ENCODE assay signal across 8 mouse cellular contexts in the genomic region with DNA sequence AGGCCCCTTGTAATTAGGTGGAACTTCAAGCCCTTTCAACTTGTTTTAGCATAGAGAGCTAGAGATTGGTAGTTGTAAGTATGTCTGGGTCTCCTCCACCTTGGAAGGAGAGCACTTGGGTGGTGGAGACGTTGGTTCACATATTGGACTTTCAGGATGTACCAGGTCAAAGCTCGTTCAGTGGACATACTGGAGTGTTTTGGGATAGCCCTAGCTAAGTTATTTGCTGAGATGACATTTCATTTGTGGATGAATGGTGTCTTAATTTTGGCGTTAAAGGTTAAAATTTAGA. TPM values are rescaled to one million over a fixed set of nuclear protein-coding genes. Genes with fewer than 3 reads are reported as not detected.
DNase-seq lines count a peak whose midpoint lies in the region; ATAC-seq and TF ChIP-seq lines count a peak whose summit lies in the region.

No protein-coding gene starts in this region.

- no peaks in the 10 kb centered on the region for H3K9me3 ChIP-seq in heart, embryonic 13.5 days
- H3K9me3 ChIP-seq in G1E (replicated peaks), result no peaks in the 10 kb centered on the region
- H3K9me3 ChIP-seq in heart, postnatal 0 days (replicated peaks; ENCODE audit: control insufficient read depth, low read length), result no peaks in the 10 kb centered on the region
- no peaks in the 10 kb centered on the region for H3K9me3 ChIP-seq in liver, embryonic 14.5 days (ENCODE audit: control insufficient read depth, low read length)

- ATAC-seq in heart, embryonic 13.5 days (ENCODE audit: extremely low read depth, insufficient number of reproducible peaks, low FRiP score, low TSS enrichment), result no peak
- ATAC-seq in G1E (ENCODE audit: extremely low read depth, insufficient number of reproducible peaks, low FRiP score, poor library complexity, severe bottlenecking), result no peak
- ATAC-seq in heart, postnatal 0 days (ENCODE audit: insufficient read depth, low read depth), result no peak
- ATAC-seq in liver, embryonic 14.5 days (ENCODE audit: insufficient read depth), result no peak

- H3K36me3 ChIP-seq in heart, embryonic 13.5 days, result no peaks in the 10 kb centered on the region; the same call in 1 of the 2 replicates
- peaks cover 8% of the 10 kb centered on the region for H3K36me3 ChIP-seq in G1E (replicated peaks)
- no peaks in the 10 kb centered on the region for H3K36me3 ChIP-seq in heart, postnatal 0 days (replicated peaks; ENCODE audit: control insufficient read depth, insufficient read depth, low read length)
- H3K36me3 ChIP-seq in liver, embryonic 14.5 days (replicated peaks; ENCODE audit: control insufficient read depth, insufficient read depth, low read depth), result no peaks in the 10 kb centered on the region

- intact Hi-C loops in heart, postnatal 25 days (cut with DNase I), result loop anchor here (2.0 kb wide), 1 partner anchor 41 kb away; the partner anchor contains the start of gene Yipf4

- no peak for DNase-seq in heart, postnatal 25 days (ENCODE audit: low spot score)
- DNase-seq in G1E (ENCODE audit: low spot score), result no peak
- DNase-seq in heart, postnatal 0 days (ENCODE audit: low spot score), result no peak
- DNase-seq in liver, embryonic 14.5 days (ENCODE audit: low read depth in 3 of 3, low spot score in 3 of 3), result no peak
- DNase-seq in right cerebral cortex, postnatal 4 days, result no peak
- no peak for DNase-seq in left cerebral cortex, adult 18-20 months (ENCODE audit: low spot score in 2 of 2)
- no peak for DNase-seq in right cerebral cortex, postnatal 25 days

- peak overlapping the region; percentile 85 for H3K4me2 ChIP-seq in heart, embryonic 13.5 days
- peak overlapping the region; percentile 94 for H3K4me2 ChIP-seq in heart, postnatal 0 days (ENCODE audit: low read depth, low read length)
- peak overlapping the region; percentile 89 for H3K4me2 ChIP-seq in liver, embryonic 14.5 days (ENCODE audit: low read depth)

- TF ChIP-seq EP300 in heart, postnatal 0 days (IDR thresholded peaks at IDR 0.05; ENCODE audit: low read depth), result no peak
- no peak for TF ChIP-seq EP300 in liver, embryonic 14.5 days (IDR thresholded peaks at IDR 0.05; ENCODE audit: low read depth)

- H3K4me1 ChIP-seq in heart, embryonic 13.5 days, result peaks cover 28% of the 10 kb centered on the region
- H3K4me1 ChIP-seq in G1E (ENCODE audit: insufficient read depth, low read depth, low read length), result peaks cover 27% of the 10 kb centered on the region
- H3K4me1 ChIP-seq in heart, postnatal 0 days (ENCODE audit: control insufficient read depth, insufficient read depth), result peaks cover 25% of the 10 kb centered on the region
- peaks cover 15 to 19% of the 10 kb centered on the region in 2 experiments for H3K4me1 ChIP-seq in liver, embryonic 14.5 days (replicated peaks; ENCODE audit: control insufficient read depth in 2 of 2, insufficient read depth in 2 of 2, low read length in 1 of 2)

- 9% methylated on average over 3 of the region's 3 CpGs for whole genome bisulfite sequencing in heart, embryonic 13.5 days
- WGBS in heart, postnatal 0 days, result 8% methylated on average over 3 of the region's 3 CpGs
- 9% methylated on average over 3 of the region's 3 CpGs for WGBS in liver, embryonic 14.5 days (ENCODE audit: insufficient replicate concordance)

- H3K27ac ChIP-seq in heart, embryonic 13.5 days (replicated peaks), result peak overlapping the region; percentile 99
- peak overlapping the region; percentile 98 for H3K27ac ChIP-seq in heart, postnatal 0 days (ENCODE audit: low read depth)
- H3K27ac ChIP-seq in liver, embryonic 14.5 days, result peak overlapping the region; percentile 24

- no peaks in the 10 kb centered on the region for H3K27me3 ChIP-seq in heart, embryonic 13.5 days (replicated peaks)
- no peaks in the 10 kb centered on the region for H3K27me3 ChIP-seq in G1E (ENCODE audit: insufficient read depth, low read length)
- no peaks in the 10 kb centered on the region for H3K27me3 ChIP-seq in heart, postnatal 0 days (ENCODE audit: control insufficient read depth, insufficient read depth, low read length)
- no peaks in the 10 kb centered on the region for H3K27me3 ChIP-seq in liver, embryonic 14.5 days (ENCODE audit: control insufficient read depth, insufficient read depth, low read length)

- no peak for TF ChIP-seq CTCF in G1E (IDR thresholded peaks at IDR 0.05; ENCODE audit: low read depth, low read length)
- TF ChIP-seq CTCF in heart, postnatal 0 days (IDR thresholded peaks at IDR 0.05; ENCODE audit: low read depth), result no peak
- no peak for TF ChIP-seq CTCF in liver, embryonic 14.5 days (IDR thresholded peaks at IDR 0.05; ENCODE audit: low read depth)

- H3K4me3 ChIP-seq in heart, embryonic 13.5 days, result peak overlapping the region; percentile 99
- H3K4me3 ChIP-seq in G1E (ENCODE audit: low read depth, low read length), result peak overlapping the region; percentile 96
- peak overlapping the region; percentile 99 for H3K4me3 ChIP-seq in heart, postnatal 0 days (ENCODE audit: low read depth, low read length)
- peak overlapping the region; percentile 84 to 98 for H3K4me3 ChIP-seq in liver, embryonic 14.5 days (ENCODE audit: insufficient read depth in 1 of 2, low read depth in 2 of 2, low read length in 2 of 2)

- peak overlapping the region; percentile 90 for H3K9ac ChIP-seq in heart, embryonic 13.5 days
- peak overlapping the region; percentile 96 for H3K9ac ChIP-seq in heart, postnatal 0 days (replicated peaks; ENCODE audit: low read depth, low read length)
- peak overlapping the region; percentile 98 for H3K9ac ChIP-seq in liver, embryonic 14.5 days (replicated peaks)

RNA-seq across cellular contexts. Expression of gene Birc6, which starts 1.4 kb away (rescaled TPM):
- polyA plus RNA-seq in heart, embryonic 13.5 days (2015; fragmentation: Nextera tagmentation; extraction: Ambion mirVana), result 51.9 and 58.8 TPM in 2 replicates
- total RNA-seq in heart, postnatal 25 days (2021), result 10 to 100 TPM; 74.5 to 92.1 TPM
- total RNA-seq in G1E (2014; fragmentation: Nextera tagmentation) (266 and 279 TPM in 2 replicates), G1E (2017) (133 and 151 TPM in 2 replicates)
- 25.0 and 33.4 TPM in 2 replicates for polyA plus RNA-seq in G1E (2012)
- total RNA-seq in heart, postnatal 0 days (2014; rRNA removed; ENCODE audit: low replicate concordance), result 101 and 147 TPM in 2 replicates
- polyA plus RNA-seq in heart, postnatal 0 days (2015; fragmentation: Nextera tagmentation; extraction: Ambion mirVana), result 63.5 and 67.7 TPM in 2 replicates
- 17.1 and 21.9 TPM in 2 replicates for polyA plus RNA-seq in liver, embryonic 14.5 days (2012; rRNA removed)
- 25.9 and 28.3 TPM in 2 replicates for polyA plus RNA-seq in liver, embryonic 14.5 days (2014; fragmentation: Nextera tagmentation; extraction: Ambion mirVana)
- total RNA-seq in left cerebral cortex, adult 18-20 months (2021), result 100 to 1,000 TPM; 117 to 130 TPM

RNA-seq across cellular contexts. Expression of gene Yipf4, which starts 40.2 kb away (rescaled TPM):
- polyA plus RNA-seq in heart, embryonic 13.5 days (2015; fragmentation: Nextera tagmentation; extraction: Ambion mirVana), result 48.7 and 50.9 TPM in 2 replicates
- total RNA-seq in heart, postnatal 25 days (2021), result 10 to 100 TPM; 75.2 to 79.4 TPM
- total RNA-seq in G1E (2014; fragmentation: Nextera tagmentation), result 40.2 and 40.5 TPM in 2 replicates
- 32.9 and 49.6 TPM in 2 replicates for total RNA-seq in G1E (2017)
- 9.7 and 17.1 TPM in 2 replicates for polyA plus RNA-seq in G1E (2012)
- 51.2 and 60.0 TPM in 2 replicates for total RNA-seq in heart, postnatal 0 days (2014; rRNA removed; ENCODE audit: low replicate concordance)
- 69.1 and 79.6 TPM in 2 replicates for polyA plus RNA-seq in heart, postnatal 0 days (2015; fragmentation: Nextera tagmentation; extraction: Ambion mirVana)
- polyA plus RNA-seq in liver, embryonic 14.5 days (2012; rRNA removed), result 16.8 and 17.3 TPM in 2 replicates
- 68.4 and 74.3 TPM in 2 replicates for polyA plus RNA-seq in liver, embryonic 14.5 days (2014; fragmentation: Nextera tagmentation; extraction: Ambion mirVana)
- 10 to 100 TPM; 72.8 to 83.4 TPM for total RNA-seq in left cerebral cortex, adult 18-20 months (2021)

Comparison
In these comparisons a context has a peak if more than half of its experiments do, and no peak if none do; other contexts are left out.
1. H3K27ac ChIP-seq: peak in every context shown above with its lines; median percentile 99 in heart, embryonic 13.5 days; 98 in heart, postnatal 0 days; 24 in liver, embryonic 14.5 days.